Mouse (Mus musculus): ENCODE measurements around the gene Gpr165. TPM values are rescaled to one million over a fixed set of nuclear protein-coding genes. Genes with fewer than 3 reads are reported as not detected.

The Gpr165 gene
- 0.14 and 0.15 TPM in 2 replicates for polyA plus RNA-seq (2015; fragmentation: Nextera tagmentation; extraction: Ambion mirVana)

GRCm38 (mm10) chrX:96712907-96713774 lies at the start of gene Gpr165:
TSS of gene Gpr165 (plus strand) at chrX:96713441.
- ATAC-seq (ENCODE audit: borderline replicate concordance, extremely low read depth, low FRiP score, low TSS enrichment) = peak; percentile 89
- no peaks in the 10 kb centered on the region for H3K9me3 ChIP-seq
- no peaks in the 10 kb centered on the region for H3K36me3 ChIP-seq
- no peak within 1 kb of the TSS for H3K9ac ChIP-seq
- no peaks in the 10 kb centered on the region for H3K4me1 ChIP-seq
- no peaks in the 10 kb centered on the region for H3K27me3 ChIP-seq
- peak within 1 kb of the TSS; percentile 48 for H3K4me2 ChIP-seq
- 28% methylated on average over 16 of the region's 16 CpGs for WGBS
- no peak within 1 kb of the TSS for H3K27ac ChIP-seq
- peak within 1 kb of the TSS; percentile 17; the same call in 1 of the 2 replicates for H3K4me3 ChIP-seq

- H3K9ac ChIP-seq = no peak overlapping the region
- H3K4me1 ChIP-seq = no peaks in the 10 kb centered on the region
- no peaks in the 10 kb centered on the region for H3K9me3 ChIP-seq
- no peak overlapping the region for H3K4me2 ChIP-seq
- no peak for ATAC-seq (ENCODE audit: borderline replicate concordance, extremely low read depth, low FRiP score, low TSS enrichment)
- H3K4me3 ChIP-seq = no peak overlapping the region
- no peaks in the 10 kb centered on the region for H3K27me3 ChIP-seq
- WGBS = 56% methylated on average over 1 of the region's 1 CpGs
- no peak overlapping the region for H3K27ac ChIP-seq
- H3K36me3 ChIP-seq = no peaks in the 10 kb centered on the region
Measured at GRCm38 (mm10) chrX:96674871-96675270, 38.4 kb upstream of the Gpr165 start.

Measured in lung, embryonic 15.5 days (tissue).